Mouse (Mus musculus): ENCODE data around the gene Atg7.

Gene Atg7

DNA sequence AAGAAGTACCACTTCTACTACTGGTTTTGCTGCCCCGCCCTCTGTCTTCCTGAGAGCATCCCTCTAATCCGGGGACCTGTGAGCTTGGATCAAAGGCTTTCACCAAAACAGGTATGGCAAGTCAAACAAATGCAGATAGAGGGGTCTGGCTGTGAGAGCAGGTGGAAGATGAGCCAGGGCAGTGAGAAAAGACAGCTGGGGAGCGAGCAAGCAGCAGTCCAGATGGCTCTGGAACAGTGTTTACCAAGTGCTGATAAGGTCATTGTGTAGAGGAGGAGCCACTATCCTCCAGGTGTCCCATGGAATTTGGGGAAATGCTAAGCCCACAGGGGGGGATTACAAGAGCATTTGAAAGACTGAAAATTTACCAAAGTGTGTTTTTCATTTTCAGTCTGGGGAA is 41.5 kb downstream of the Atg7 start:
- DNase-seq (ENCODE audit: low spot score): no peak

DNA sequence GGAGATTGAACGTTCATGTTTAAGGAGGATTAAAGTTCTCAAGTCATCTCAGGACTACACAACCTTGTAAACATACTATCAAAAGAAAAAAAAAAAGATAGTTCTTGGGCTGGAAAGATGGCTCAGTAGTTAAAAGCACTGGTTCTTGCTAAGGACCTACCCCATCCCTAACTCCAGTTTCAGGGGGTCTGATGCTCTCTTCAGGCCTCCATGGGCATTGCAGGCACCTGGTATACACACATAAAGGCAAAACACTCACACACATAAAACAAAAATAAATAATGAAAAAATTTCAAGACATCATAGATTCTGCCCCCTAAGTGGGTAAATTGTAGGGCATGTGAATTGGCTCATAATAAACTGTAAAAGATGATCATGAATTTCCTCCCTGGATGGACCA is 42.5 kb downstream of the Atg7 start:
- no peak for DNase-seq (ENCODE audit: low spot score)

DNA sequence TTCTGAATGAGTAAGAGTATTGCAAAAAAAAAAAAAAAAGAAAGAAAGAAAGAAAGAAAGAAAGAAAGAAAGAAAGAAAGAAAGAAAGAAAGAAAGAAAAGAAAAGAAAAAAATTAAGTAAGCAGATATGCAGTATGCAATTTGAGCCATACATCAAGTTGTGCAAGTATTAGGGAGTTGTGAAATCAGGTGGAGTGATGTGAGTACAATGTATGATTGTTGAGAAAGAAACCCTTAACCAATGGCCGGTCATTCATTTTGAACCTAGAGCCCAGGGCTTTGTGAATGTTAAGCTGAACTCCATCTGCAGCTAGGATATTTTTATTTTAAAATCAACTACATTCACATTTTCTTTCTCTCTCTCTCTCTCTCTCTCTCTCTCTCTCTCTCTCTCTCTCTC is 44.1 kb downstream of the Atg7 start:
- no peak for DNase-seq (ENCODE audit: low spot score)

DNA sequence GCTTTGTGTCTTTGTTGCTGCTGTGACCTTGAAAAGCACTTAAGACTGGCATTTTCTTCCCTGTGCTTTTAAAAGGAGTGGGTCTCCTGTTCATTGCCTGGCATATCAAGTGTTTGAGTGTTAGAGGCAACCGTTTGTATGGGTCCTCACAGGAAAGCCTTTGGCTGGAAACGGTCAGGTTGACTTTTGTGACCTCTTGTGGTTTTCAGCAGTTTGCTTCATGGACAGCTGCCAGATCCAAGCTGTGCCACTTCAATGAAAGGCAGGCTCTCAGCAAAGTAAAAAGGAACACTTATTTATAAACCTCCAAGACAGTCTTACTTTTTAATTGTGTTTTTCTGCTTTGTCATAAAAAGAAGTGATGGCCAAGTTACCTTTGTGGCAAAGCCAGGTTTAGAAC is 47.8 kb downstream of the Atg7 start:
- no peak for DNase-seq (ENCODE audit: low spot score)

DNA sequence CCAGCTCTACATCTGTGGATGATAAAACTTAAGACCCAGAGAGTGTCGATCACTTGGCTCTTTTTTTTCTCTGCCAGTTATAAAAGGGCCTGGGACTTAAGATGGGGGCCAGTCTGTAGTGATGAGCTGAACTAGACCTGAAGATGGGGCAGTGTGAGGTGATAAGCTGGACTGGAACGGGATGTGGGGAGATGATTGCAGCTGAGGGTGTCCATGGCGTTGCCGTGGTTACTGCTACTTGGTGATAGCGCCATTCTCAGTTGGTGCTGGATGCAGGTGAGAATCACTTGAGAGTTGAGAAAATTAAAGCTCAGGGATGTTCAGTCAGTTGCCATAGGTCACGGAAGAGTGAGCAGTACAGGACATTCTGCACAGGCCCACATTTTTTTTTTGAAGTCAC is 48.6 kb downstream of the Atg7 start:
- DNase-seq (ENCODE audit: low spot score): no peak

DNA sequence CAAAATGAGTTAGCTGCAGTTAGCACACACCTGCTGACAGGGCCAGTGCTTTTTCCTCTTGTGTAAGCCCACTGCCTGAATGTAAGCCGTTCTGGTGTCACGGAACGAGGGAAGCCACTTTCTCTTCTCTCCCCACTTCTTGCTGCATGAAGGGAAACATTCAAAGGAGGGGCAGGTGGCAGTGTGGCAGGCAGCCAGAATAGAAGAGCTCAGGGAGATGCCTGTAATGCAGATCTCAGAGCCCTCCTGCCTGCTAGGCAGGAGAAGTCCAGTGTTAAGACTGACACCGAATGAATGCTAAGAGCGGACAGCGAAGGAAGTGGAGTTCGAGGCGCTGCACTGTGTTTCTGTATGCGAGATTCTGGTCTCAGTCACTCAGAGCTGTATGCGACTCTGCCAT is 49.8 kb downstream of the Atg7 start:
- DNase-seq (ENCODE audit: low spot score): no peak

DNA sequence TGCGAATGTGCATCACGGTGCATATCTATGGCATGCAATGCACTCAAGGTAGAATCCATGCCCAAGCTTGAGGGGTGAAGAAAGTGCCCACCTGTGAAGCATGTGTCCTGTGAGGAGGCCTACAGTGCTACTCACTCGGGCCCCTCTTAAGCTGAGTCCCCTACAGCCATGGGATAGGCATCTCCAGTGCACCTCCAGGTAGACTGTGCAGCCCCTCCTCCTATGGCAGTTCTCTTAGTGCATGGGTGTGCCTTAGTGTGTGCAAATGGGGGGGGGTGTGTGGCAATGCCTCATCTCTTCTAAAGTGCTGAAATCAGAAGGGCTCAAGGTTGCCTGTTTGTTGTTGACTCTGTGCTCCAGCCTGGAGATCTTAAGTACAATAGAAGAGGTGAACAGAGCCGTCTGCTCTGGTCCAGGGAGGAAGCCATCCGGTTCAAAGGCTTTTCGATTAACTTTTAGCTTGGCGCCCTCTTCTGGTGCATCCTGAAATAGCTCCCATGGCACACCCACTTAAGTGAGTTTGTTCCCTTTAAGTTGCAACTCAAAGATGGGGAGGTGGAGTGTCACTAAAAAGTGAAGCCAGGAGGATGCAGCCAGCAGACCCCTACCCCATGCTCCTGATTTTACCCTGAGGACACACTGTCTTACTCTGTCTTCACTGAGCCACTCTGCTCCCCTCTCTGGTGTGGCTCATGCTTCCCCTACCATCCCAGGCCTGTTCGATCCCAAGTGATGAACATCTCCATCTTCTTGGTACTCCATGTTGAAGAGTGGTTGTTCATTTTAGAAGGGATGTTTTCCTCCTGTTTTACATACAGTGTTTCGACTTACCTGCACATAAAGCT is 55.0 kb downstream of the Atg7 start:
- DNase-seq (ENCODE audit: low spot score): peak; percentile 92

DNA sequence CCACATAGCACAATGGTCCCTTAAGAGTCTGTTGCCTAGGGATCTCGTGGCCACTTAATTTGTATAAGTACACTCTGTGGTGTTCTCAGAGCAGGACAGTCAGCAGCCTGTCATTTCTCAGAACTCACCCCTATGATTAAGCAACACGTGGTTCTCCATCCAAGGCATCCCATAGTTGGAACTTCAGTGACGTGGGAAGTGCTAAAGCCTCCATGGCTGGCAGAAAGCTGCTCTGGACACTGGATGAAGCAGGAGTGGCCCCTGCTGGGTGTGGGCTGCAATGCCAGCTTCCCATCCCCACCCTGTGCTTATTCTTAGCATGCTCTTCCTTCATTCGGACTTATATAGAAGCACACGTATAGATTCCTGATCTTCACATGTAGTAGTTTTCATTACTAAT is 55.7 kb downstream of the Atg7 start:
- no peak for DNase-seq (ENCODE audit: low spot score)

DNA sequence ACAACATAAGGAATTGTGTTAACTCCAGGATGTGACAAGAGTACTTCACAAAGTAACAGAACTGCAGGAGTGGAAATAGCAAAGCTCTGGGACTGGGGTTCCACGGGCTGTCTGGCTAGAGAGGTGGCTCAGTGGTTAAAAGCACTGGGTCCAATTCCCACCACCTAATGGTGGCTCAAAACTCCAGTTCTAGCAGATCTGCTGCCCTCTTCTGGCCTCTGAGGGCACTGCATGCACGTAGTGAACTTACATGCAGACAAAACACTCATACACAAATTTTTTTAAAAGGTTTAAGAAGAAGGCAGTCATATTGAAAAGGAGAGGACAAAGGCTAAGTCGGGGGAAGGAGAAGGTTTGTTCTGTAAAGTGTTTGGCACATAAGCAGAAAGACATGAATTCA is 57.8 kb downstream of the Atg7 start:
- DNase-seq (ENCODE audit: low spot score): peak; percentile 40

DNA sequence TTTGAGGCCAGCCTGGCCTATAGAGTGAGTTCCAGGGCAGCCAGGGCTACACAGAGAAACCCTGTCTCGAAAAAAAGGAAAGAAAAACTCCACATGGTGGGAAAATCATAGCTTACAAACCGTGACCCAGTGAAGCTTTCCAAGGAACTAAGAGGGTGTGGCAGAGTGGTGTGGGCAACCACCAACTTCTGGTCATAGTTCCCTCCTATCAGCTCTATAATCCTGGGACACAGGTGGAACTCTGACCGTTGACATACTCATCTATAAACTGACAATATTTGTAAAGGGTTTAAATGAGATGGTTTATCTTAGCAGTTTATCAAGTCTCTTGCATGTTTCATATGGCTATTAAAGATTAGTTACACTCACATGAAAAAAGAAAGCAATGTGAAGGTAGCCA is 64.1 kb downstream of the Atg7 start:
- no peak for DNase-seq (ENCODE audit: low spot score)

DNA sequence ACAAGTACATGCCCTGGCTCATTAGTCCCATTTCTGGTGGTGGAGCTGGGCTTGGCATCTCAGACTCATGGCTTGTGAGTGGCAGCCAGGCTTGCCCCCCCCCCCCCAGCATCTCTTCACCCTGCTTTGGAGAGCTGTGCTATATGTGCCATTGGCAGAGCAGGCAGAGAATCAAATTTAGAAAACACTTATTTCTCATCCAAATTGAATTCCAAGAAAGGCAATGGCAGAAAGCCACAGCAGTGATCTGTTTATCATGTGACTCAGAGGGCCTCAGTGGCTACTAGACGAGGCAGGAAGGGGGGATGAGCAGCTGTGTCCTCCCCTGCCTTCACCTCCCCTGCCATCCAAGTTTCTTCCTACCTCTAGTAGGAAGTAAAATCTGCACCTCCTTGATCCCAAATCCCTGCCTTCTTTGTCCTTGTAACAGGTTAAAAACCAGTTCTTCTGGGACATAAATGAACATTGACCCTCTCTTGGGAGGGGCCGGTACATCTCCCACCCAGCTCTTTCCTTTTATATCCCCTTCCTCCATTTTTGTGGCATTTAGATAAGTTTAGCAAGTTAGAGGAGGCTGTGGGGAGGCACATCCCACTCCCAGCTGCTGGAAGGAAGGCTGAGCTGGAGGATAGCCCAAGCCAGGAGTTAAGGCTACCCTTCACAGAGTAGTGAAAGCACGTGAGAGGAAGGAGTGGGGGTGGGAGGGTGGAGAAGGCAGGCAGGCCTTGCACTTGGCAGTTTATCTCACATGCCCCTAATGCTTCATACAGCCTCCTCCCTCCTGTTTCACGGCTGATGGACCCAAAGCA is 69.5 kb downstream of the Atg7 start:
- DNase-seq (ENCODE audit: low spot score): no peak

DNA sequence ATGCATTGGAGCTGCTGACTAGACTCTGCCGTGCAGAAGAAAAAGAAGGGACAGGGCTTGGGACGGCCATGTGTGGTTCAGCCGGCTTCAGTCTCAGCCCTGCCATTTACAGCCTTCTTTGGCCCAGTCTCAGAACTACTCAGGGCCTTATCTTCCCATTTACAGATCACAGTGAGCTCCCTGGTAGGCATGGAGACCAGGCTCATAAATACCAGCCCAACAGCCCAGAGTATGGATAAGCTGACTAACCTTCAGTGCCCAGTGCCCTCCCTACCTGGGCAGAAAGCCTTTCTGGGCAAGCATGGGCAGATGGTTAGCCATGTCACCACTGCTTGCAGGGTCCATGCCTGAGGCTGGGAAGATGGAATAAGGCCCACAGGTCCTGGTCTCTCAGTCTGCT is 70.6 kb downstream of the Atg7 start:
- DNase-seq (ENCODE audit: low spot score): no peak

DNA sequence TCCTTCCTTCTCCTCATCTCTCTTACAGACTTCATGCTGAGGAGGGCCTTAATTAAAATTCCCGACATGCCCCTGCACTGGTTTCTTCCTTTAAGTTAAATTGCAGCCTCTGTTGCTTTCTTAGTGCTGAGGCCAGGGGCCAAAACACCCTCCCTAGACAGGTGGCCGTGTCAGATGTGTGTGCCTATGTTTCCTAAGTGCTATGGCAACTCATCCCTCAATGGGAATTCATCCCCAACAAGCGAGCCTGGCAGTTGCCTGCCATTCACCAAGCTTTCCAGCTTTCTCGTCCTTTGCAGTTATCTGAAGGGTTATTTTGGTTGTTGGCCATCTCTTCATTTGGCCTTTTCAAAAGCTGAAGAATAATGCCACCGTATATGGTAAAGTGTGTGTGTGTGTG is 71.8 kb downstream of the Atg7 start:
- no peak for DNase-seq (ENCODE audit: low spot score)

DNA sequence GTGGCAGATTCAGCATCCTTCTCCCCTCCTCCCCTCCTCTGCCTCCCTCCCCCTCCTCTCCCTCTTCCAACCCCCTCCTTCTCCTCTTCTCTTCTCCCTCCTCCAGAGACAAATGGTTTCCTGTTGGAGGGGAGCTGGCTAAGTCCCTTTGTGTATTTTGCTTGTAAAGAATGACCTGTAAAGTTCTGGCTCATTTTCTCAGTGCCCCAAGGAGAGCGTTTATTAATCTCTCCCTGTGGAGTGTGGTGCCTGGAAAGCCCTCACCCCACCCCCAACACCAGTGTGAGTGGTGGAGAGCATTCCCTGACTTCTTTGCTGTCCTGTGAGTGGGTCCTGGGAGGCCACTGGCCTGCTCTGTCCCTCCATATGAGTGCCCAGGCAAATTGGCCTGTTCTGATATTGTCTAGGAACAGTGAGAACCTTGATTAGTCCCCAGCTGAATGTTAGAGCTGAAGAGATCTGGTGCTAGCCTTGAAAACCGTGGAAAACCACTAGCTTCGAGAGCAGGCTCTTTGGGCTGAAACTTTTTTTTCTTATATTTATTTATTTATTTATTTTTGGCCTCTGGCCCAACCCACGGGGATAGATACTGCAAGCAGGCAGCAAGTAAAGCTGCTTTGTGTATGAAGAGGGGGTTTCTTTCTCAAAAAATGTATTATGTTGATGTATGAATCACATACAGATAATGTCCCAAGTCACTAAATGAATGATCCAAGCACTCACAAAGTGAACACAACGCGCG is 72.6 kb downstream of the Atg7 start:
- peak; percentile 50 for DNase-seq (ENCODE audit: low spot score)

DNA sequence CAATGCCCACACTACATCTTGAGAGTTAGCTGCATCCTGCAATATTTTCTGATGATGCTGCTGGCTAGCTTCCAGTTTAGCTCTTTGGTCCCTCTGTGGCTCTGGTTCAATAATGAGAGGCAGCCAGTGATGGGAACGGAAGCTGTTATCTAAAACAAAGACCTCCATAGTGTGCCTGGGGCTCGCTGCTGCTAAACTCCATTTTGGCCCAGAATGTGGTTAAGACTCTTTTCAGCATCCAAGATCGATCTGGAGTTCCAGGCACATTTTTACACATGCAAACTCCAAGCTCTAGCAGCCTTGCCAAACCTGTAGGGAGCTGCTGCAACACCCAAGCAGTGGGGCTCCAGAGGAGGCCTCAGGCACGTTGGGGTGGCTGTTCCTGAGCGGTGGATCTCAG is 76.2 kb downstream of the Atg7 start:
- no peak for DNase-seq (ENCODE audit: low spot score)

DNA sequence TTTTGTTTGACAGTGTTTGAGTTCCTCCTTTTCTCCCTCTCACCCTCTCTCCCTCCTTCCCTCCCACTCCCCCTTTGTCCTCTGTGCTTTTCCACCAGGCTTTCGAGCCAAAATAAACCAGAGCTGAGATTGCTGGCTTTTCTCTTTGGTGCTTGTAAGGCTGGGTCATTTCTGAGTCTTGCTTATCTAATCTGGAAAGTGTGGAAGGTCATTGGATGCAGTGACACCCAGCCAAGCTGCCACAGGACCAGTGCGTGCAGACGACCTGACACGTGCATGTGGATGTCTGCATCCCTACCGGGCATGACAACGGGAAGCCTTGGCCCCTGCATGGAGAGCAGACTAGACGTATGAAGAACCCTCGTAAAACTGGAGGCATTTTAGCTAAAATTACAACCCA is 76.8 kb downstream of the Atg7 start:
- DNase-seq (ENCODE audit: low spot score): no peak

DNA sequence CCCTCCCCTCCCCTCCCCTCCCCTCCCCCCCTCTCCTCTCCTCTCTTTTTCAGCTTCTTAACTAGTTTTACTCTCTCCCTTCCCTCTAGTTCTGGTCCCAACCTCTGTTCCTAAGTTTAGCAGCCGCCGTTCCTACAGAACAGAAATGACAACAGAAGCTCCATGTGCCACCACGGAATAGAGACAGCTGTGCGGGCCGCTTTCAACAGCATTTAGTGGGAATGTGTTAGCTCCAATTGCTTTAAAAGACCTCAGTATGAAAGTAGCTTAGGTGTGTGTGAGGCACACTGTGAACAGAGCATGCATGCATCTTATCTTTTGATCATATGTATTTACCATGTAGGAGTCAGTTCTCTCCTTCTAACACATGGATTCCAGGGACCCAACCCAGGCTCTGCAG is 79.1 kb downstream of the Atg7 start:
- DNase-seq (ENCODE audit: low spot score): no peak

DNA sequence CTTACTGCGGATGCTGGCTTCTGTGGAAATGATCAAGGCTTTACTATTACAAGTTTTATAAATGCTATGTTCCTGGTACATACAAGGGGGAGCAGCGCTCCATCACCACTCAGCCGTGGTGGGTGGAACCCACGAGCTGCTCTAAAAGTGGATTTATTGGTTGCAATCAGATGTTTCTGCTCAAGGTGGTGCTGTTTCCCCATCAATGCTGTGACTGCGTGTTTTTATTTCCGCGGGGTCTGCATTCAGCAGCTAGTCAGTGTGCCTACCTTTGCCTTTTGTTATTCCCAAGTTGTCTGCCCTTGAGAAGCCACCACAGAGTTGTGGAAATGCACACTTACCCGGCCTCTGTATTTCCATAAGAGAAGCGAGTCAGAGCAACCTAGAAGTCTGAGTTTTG is 81.0 kb downstream of the Atg7 start:
- DNase-seq (ENCODE audit: low spot score): peak; percentile 85

DNA sequence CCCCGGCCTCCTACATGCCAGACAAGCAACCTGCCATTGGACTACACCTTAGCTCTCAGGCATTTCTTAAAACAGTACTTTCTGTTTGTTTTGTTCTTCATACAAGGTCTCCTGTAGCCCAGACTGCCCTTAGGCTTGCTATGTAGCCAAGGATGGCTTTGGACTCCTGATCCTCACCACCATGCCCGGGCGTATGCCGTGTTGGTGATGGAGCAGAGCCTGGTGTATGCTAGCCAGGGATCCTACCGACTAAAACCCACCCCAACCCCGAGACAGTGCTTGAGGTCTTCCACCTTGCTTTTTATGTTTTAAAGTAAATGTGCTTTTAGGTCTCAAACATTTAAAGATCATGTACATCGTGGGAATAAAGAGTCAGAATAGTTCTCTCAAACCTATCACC is 81.5 kb downstream of the Atg7 start:
- no peak for DNase-seq (ENCODE audit: low spot score)

DNA sequence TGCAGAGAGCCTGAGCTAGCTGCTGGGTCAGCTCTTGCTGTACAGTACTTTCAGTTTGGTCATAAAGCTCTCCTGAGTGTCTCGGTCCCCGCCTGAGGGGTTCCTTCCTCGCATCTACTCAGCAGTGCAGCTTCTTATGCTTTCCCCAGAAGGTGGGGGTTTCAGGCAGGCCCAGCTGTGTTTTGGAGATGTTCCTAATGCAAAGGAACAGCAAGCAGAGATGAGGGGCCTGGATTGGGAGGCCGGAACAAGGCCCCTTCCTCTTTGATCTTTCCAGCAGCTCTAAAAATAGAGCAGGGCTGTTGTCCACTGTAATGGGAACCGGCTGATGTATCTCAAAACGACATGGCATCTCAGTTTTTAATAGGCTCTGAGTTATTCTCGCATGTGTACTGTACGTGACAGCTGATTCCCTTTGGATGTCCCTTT is 82.3 kb downstream of the Atg7 start:
- peak; percentile 25 for DNase-seq (ENCODE audit: low spot score)

DNA sequence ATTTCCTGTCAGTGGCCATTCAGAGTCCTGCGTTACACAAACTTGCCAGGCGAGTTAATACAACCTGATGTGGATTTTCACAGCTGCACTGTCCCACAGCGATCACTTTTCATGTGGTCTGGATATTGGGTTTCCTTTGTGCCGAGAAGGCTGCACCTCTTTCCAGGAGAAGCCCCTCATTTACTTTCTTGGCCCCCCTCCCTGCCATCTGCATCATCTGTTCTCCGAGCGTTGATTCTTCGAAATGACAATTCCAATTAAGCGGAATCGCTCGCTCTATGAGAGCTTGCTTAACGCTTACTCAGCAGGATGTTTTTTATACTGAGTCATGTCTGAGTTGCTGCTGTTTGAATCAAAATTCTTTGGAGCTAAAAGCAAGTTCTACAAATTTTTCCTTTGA is 83.8 kb downstream of the Atg7 start:
- peak; percentile 35 for DNase-seq (ENCODE audit: low spot score)

DNA sequence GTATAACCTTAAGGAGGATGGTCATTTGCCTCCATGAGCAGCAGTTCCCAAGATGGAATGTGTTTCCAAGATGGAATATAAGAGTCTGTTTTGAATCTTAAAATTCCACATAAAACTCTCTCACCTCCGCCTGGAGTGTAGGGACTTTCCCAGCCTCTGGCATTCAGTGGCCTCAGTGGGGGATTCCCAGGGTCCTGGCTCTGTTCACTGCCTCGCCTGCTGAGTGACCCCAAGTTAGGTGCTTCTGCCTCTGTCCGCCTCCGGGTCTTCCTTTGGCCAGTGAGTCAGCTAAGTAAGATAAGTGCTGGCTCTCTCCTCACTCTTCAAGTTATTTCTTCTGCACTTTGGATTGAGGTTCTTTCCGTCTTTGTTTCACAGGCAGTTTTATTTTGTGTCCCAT is 90.3 kb downstream of the Atg7 start:
- DNase-seq (ENCODE audit: low spot score): no peak

DNA sequence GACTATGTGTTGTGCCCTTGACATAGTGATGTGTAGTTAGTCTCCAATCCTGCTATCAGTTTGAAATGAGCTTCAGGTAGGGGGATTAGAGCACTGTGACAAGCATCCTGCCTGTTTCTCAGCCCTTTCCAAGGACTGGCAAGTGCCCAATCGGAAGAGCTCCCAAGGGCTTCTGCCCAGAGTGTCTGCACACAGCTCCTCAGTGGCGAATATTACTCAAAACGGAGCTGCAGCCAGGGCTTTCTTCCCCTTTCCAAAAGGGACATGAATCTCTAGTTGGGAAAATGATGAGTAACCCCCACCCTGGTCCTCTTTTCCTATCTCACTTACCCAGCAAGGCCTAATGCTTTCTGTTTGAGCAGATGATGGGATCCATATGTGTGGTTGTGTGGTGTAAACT is 90.8 kb downstream of the Atg7 start:
- DNase-seq (ENCODE audit: low spot score): no peak

All from embryo, embryonic 10.5 days (tissue).